Mouse (Mus musculus) megakaryocyte, embryonic 14.5 days (primary cell): ENCODE data around the gene Sgcb. TPM values are rescaled to one million over a fixed set of nuclear protein-coding genes. Genes with fewer than 3 reads are reported as not detected.

ENCODE experiments used
- H3K27me3 ChIP-seq: replicated peaks from 2 replicates; pipeline ENCODE3; 2012; ENCODE audit warnings: inconsistent platforms
- H3K36me3 ChIP-seq: replicated peaks from 2 replicates; pipeline ENCODE3; 2012; ENCODE audit warnings: low read length, inconsistent platforms, mixed read lengths
- H3K4me1 ChIP-seq: 2 replicates; pipeline ENCODE4 v1.6.1; 2012; ENCODE audit warnings: inconsistent platforms
- H3K4me3 ChIP-seq: replicated peaks from 2 replicates; pipeline ENCODE3; 2012; ENCODE audit warnings: moderate library complexity, mild to moderate bottlenecking, inconsistent platforms
- H3K9me3 ChIP-seq: 2 replicates; pipeline ENCODE4 v1.6.1; 2012; ENCODE audit warnings: inconsistent platforms
- FLI1 ChIP-seq: IDR thresholded peaks from 2 replicates; pipeline ENCODE4 v1.6.1; 2012; ENCODE audit warnings: low read length, inconsistent platforms, mixed read lengths
- GATA1 ChIP-seq: IDR thresholded peaks from 3 replicates; pipeline ENCODE4 v1.6.1; 2012; ENCODE audit warnings: mixed read lengths, low read length, inconsistent platforms, borderline replicate concordance
- polyA plus RNA-seq: library from polyadenylated mRNA; stranded (reverse); fragments of >175 nt; gene quantifications from 2 replicates; pipeline ENCODE4 v1.2.3, GENCODE M21; 2012; ENCODE audit warnings: low replicate concordance; ENCODE audit not compliant: insufficient read depth

The Sgcb gene
- polyA plus RNA-seq, 1 experiment, result 1.8 TPM

GRCm38 (mm10) chr5:73676626-73677025, 29.0 kb upstream of the Sgcb start:
- H3K4me1 ChIP-seq, result no peaks in the 10 kb centered on the region
- no peaks in the 10 kb centered on the region for H3K36me3 ChIP-seq
- no peaks in the 10 kb centered on the region for H3K9me3 ChIP-seq
- no peak overlapping the region for H3K4me3 ChIP-seq
- H3K27me3 ChIP-seq, result peaks cover 12% of the 10 kb centered on the region
- no peak for TF ChIP-seq GATA1
- TF ChIP-seq FLI1, result no peak

DNA sequence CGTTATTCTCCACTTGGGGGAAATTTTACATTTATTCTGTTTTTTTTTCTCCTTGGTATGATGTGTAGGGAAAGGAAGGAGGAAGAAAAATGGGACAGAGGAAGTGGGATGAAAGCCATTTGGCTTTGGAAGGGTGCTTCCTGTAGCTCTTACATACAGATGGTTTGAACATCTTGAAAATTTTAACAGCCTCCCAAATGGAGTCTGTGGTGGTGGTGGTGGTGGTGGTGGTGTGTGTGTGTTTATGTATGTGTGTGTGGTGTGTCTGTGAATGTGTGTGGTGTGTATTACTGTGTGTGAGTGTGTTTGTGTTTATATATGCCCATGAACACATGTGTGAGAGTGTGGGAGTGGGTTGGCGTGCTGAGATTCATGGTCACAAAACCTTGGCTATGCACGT, 28.0 kb upstream of the Sgcb start:
- no peak for TF ChIP-seq FLI1
- no peak for TF ChIP-seq GATA1
- Histone ChIP-seq H3K9me3 (no peaks in the 10 kb centered on the region), H3K27me3 (peaks cover 9% of the 10 kb centered on the region)

GRCm38 (mm10) chr5:73669386-73669785, 21.8 kb upstream of the Sgcb start:
- Histone ChIP-seq H3K36me3 (no peaks in the 10 kb centered on the region), H3K27me3 (peaks cover 19% of the 10 kb centered on the region), H3K4me3 (no peak overlapping the region), H3K9me3 (no peaks in the 10 kb centered on the region), H3K4me1 (no peaks in the 10 kb centered on the region)
- TF ChIP-seq GATA1 (no peak), FLI1 (no peak)

More for the DNA sequence above, 28.0 kb upstream of the Sgcb start:
- H3K4me3 ChIP-seq, result no peak overlapping the region
- H3K4me1 ChIP-seq, result no peaks in the 10 kb centered on the region
- H3K36me3 ChIP-seq, result no peaks in the 10 kb centered on the region

DNA sequence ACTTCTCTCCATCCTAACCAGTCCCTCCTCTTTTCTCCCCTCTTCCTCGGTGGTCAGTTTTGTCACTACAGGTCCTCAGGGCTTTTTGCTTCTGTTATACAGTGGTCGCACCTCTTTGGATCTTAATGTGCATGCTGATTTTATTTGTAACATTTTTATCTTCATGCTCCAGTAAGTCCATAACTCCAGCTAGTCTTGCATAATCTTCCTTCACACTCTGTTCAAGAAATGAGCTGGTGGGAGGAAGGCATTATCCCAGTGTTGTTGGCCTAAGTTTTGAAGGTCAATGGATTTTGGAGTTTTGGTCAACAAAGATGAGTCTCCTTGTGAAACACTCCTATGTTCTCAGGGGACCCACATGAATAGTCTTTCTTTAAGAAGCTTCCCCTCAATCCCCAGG, 20.3 kb upstream of the Sgcb start:
- Histone ChIP-seq H3K4me1 (no peaks in the 10 kb centered on the region), H3K9me3 (no peaks in the 10 kb centered on the region), H3K36me3 (no peaks in the 10 kb centered on the region), H3K4me3 (no peak overlapping the region), H3K27me3 (peaks cover 23% of the 10 kb centered on the region)
- TF ChIP-seq GATA1 (no peak), FLI1 (no peak)

GRCm38 (mm10) chr5:73666695-73667094, 19.1 kb upstream of the Sgcb start:
- Histone ChIP-seq H3K36me3 (no peaks in the 10 kb centered on the region), H3K9me3 (no peaks in the 10 kb centered on the region), H3K4me3 (no peak overlapping the region), H3K27me3 (peaks cover 26% of the 10 kb centered on the region), H3K4me1 (no peaks in the 10 kb centered on the region)
- no peak for TF ChIP-seq FLI1
- no peak for TF ChIP-seq GATA1

- Histone ChIP-seq H3K9me3 (no peaks in the 10 kb centered on the region), H3K4me1 (peaks cover 50% of the 10 kb centered on the region), H3K36me3 (no peaks in the 10 kb centered on the region), H3K4me3 (peak overlapping the region; percentile 92), H3K27me3 (peaks cover 70% of the 10 kb centered on the region)
- TF ChIP-seq FLI1, result no peak
- no peak for TF ChIP-seq GATA1
Observed at GRCm38 (mm10) chr5:73651855-73652201, 4.2 kb upstream of the Sgcb start.

DNA sequence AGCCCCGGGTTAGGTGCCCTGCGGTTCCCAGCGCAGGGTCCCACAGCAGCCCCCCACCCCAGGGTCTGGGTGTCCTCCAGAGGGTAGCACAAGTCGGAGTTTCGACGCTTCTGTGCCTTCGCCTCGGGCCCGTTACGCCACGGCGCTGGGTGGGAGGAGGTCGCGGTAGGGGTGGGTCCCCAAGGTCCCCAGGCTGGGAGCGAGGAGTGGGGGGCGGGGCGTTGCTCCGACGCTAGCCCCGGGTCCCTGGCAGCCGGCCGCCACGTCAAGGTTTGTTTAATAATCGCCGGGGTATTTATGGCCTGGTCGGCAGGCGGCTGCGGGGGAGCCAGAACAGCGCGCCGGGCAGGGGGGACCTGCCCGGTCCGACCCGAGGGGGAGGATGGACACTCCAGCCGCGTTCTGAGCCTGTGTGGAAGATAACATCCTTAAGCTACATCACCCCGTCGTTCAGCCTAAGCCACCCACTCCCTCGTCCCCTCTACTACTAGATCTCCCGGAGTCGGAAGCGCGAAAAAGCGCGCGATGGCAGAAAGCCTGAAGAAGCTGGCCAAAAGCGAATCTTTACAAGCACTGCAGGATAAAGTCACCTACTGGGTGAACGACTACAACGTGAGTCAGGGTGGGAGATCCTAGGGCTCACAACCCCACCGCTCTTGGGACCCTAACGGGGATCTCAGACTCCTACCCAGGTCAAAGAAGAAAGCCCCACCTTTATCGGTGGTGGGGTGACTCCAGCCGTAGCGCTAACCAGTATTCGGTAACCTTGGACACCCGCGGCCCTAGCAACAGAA, 3.7 kb upstream of the Sgcb start, which contains the start of gene Spata18:
Gene Spata18, plus strand, starts transcription at position 319 of the 794 bp plus-strand sequence.
- Histone ChIP-seq H3K9me3 (no peaks in the 10 kb centered on the region), H3K4me3 (peak within 1 kb of the TSS; percentile 92), H3K4me1 (peaks cover 56% of the 10 kb centered on the region), H3K27me3 (peaks cover 73% of the 10 kb centered on the region), H3K36me3 (no peaks in the 10 kb centered on the region)
- TF ChIP-seq FLI1 (no peak), GATA1 (no peak)

DNA sequence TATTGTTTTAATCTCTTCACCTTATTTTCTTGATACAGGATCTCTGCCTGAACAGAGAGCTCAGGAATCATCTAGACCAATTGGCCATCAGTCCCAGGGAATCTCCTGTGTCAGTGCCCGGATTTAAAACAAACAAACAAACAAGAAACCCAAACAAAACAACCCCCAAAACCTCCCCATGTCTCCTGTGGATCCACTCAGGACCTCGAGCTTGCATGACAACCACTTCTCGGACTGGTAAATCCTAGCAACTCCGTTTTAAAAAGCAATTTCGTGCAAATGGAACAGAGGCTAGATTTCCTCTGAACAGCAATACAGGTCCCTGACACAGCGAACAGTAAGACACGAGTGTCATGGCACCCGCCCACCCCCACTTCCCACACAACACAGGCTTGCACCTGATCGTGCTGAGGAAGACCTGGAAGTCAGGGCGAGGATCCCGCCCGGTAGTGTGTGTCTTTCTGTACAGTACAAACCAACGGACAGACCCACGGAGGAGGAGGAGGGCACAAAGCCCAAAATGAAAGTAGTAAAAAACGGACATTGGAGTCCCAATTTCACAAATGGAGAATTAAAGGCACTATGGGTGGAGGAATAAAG, 2.9 kb upstream of the Sgcb start:
- Histone ChIP-seq H3K36me3 (no peaks in the 10 kb centered on the region), H3K4me1 (peaks cover 59% of the 10 kb centered on the region)

DNA sequence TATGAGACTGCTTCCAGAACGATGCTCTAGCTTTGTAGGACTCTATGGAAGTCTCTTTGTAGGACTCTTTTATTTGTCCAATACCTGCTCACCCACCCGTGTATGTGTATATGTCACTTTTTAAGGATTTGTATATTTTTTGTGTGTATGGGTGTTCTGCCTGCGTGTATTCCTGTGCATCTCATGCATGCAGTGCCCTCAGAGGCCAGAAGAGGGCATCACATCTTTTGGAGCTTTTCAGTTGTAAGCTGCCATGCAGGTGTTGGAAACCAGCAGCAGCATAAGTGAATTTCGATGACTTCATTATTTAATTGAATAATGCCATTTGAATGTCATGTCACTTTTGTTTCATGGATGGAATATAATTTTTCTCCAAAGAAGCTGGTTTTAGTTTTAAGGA, 5.5 kb downstream of the Sgcb start:
- Histone ChIP-seq H3K27me3 (peaks cover 9% of the 10 kb centered on the region), H3K36me3 (peaks cover 27% of the 10 kb centered on the region), H3K9me3 (no peaks in the 10 kb centered on the region), H3K4me1 (peaks cover 23% of the 10 kb centered on the region), H3K4me3 (no peak overlapping the region)
- TF ChIP-seq FLI1, result no peak
- no peak for TF ChIP-seq GATA1

More for the DNA sequence above, 2.9 kb upstream of the Sgcb start:
- H3K27me3 ChIP-seq, result peaks cover 74% of the 10 kb centered on the region
- no peaks in the 10 kb centered on the region for H3K9me3 ChIP-seq
- TF ChIP-seq FLI1 (no peak), GATA1 (no peak)
- peak overlapping the region; percentile 92 for H3K4me3 ChIP-seq

- Histone ChIP-seq H3K27me3 (peaks cover 5% of the 10 kb centered on the region), H3K4me1 (peaks cover 19% of the 10 kb centered on the region), H3K36me3 (peaks cover 30% of the 10 kb centered on the region), H3K4me3 (no peak overlapping the region), H3K9me3 (no peaks in the 10 kb centered on the region)
- TF ChIP-seq GATA1, result no peak
- TF ChIP-seq FLI1, result no peak
Observed at GRCm38 (mm10) chr5:73641058-73641457, 6.5 kb downstream of the Sgcb start.
